In the genomic region with DNA sequence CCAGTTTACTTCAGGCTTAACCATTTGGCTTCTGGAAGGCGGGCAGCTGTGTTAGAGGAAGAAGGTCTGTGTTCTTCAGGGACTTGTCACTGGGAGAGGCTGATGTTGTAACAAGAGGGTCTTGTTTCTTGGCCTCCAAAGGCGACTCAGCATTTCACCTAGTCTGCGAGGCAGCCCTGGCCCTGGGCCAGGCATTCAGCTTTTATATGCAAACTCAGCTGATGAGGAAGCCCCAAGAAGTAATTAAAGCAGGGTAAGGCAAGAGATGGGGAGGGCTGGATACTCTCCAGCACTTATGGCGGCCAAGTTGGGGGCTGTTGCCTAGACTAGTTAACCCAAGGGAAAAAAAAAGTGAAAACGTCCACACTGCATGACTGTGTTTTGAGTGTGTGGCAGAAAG, we compare ENCODE assay signal across 16 mouse cellular contexts.
DNase-seq lines count a peak whose midpoint lies in the region; ATAC-seq lines count a peak whose summit lies in the region.
"Had no signal": no experiment of that assay in that cellular context is flagged by ENCODE, and none has a peak within 500 bp of the region (broad histone marks: within the 10 kb centered on the region; RNA-seq: fewer than 3 reads in every experiment).

No protein-coding gene starts in this region.

- H3K4me2 ChIP-seq in hindbrain, embryonic 14.5 days (replicated peaks): no peak overlapping the region
- no peak overlapping the region for H3K4me2 ChIP-seq in neural tube, embryonic 15.5 days
- H3K4me2 ChIP-seq in forebrain, embryonic 13.5 days: no peak overlapping the region
- H3K4me2 ChIP-seq: liver, embryonic 15.5 days; neural tube, embryonic 12.5 days; stomach, embryonic 15.5 days had no signal

- no peaks in the 10 kb centered on the region for H3K27me3 ChIP-seq in hindbrain, embryonic 14.5 days (ENCODE audit: control insufficient read depth, insufficient read depth, low read length)
- H3K27me3 ChIP-seq in hindbrain, embryonic 10.5 days (ENCODE audit: insufficient read depth, poor library complexity, severe bottlenecking): no peaks in the 10 kb centered on the region
- no peaks in the 10 kb centered on the region for H3K27me3 ChIP-seq in neural tube, embryonic 15.5 days (replicated peaks)
- no peaks in the 10 kb centered on the region for H3K27me3 ChIP-seq in forebrain, embryonic 13.5 days
- H3K27me3 ChIP-seq: CH12.LX; liver, embryonic 15.5 days; neural tube, embryonic 12.5 days; stomach, embryonic 15.5 days had no signal

- H3K36me3 ChIP-seq in hindbrain, embryonic 14.5 days (replicated peaks; ENCODE audit: control insufficient read depth, insufficient read depth): no peaks in the 10 kb centered on the region
- no peaks in the 10 kb centered on the region for H3K36me3 ChIP-seq in hindbrain, embryonic 10.5 days
- no peaks in the 10 kb centered on the region for H3K36me3 ChIP-seq in neural tube, embryonic 15.5 days
- no peaks in the 10 kb centered on the region for H3K36me3 ChIP-seq in forebrain, embryonic 13.5 days (ENCODE audit: poor library complexity, severe bottlenecking)
- H3K36me3 ChIP-seq: liver, embryonic 15.5 days; neural tube, embryonic 12.5 days; stomach, embryonic 15.5 days had no signal

- no peak overlapping the region for H3K27ac ChIP-seq in hindbrain, embryonic 14.5 days
- H3K27ac ChIP-seq in hindbrain, embryonic 10.5 days: no peak overlapping the region
- H3K27ac ChIP-seq in neural tube, embryonic 15.5 days (replicated peaks): no peak overlapping the region
- no peak overlapping the region for H3K27ac ChIP-seq in forebrain, embryonic 13.5 days
- H3K27ac ChIP-seq: layer of hippocampus, adult 2 months; liver, embryonic 15.5 days; neural tube, embryonic 12.5 days; stomach, embryonic 15.5 days had no signal

- 0 out of 2 replicates have a peak, but pooled peaks cover 5% of the 10 kb centered on the region for H3K4me1 ChIP-seq in hindbrain, embryonic 14.5 days (replicated peaks; ENCODE audit: control insufficient read depth, insufficient read depth, low read length)
- H3K4me1 ChIP-seq in hindbrain, embryonic 10.5 days (replicated peaks): peaks cover 4% of the 10 kb centered on the region; the same call in 1 of the 2 replicates
- no peaks in the 10 kb centered on the region for H3K4me1 ChIP-seq in neural tube, embryonic 15.5 days
- H3K4me1 ChIP-seq in forebrain, embryonic 13.5 days: peaks cover 34% of the 10 kb centered on the region
- H3K4me1 ChIP-seq: liver, embryonic 15.5 days; neural tube, embryonic 12.5 days; stomach, embryonic 15.5 days had no signal

- ATAC-seq in hindbrain, embryonic 14.5 days (ENCODE audit: low FRiP score): peak; percentile 55; the same call in 1 of the 2 replicates
- 0 out of 2 replicates have a peak, but pooled peaks have one; percentile 31 for ATAC-seq in neural tube, embryonic 15.5 days (ENCODE audit: low FRiP score)
- ATAC-seq in forebrain, embryonic 13.5 days: peak; percentile 72; the same call in 1 of the 2 replicates
- ATAC-seq: intestine, embryonic 16.5 days had no signal

- no peak overlapping the region for H3K4me3 ChIP-seq in hindbrain, embryonic 14.5 days (replicated peaks; ENCODE audit: low read length)
- H3K4me3 ChIP-seq in hindbrain, embryonic 10.5 days: no peak overlapping the region
- no peak overlapping the region for H3K4me3 ChIP-seq in neural tube, embryonic 15.5 days (replicated peaks)
- no peak overlapping the region for H3K4me3 ChIP-seq in forebrain, embryonic 13.5 days
- H3K4me3 ChIP-seq: erythroblast, embryonic 14.5 days; layer of hippocampus, adult 2 months; liver, embryonic 15.5 days; neural tube, embryonic 12.5 days; stomach, embryonic 15.5 days had no signal

- H3K9me3 ChIP-seq in hindbrain, embryonic 14.5 days (ENCODE audit: control insufficient read depth, low read length): no peaks in the 10 kb centered on the region
- no peaks in the 10 kb centered on the region for H3K9me3 ChIP-seq in hindbrain, embryonic 10.5 days
- no peaks in the 10 kb centered on the region for H3K9me3 ChIP-seq in neural tube, embryonic 15.5 days (replicated peaks)
- no peaks in the 10 kb centered on the region for H3K9me3 ChIP-seq in forebrain, embryonic 13.5 days (replicated peaks)
- H3K9me3 ChIP-seq: liver, embryonic 15.5 days; neural tube, embryonic 12.5 days; stomach, embryonic 15.5 days had no signal

- H3K9ac ChIP-seq in hindbrain, embryonic 14.5 days: no peak overlapping the region
- H3K9ac ChIP-seq in neural tube, embryonic 15.5 days (replicated peaks): no peak overlapping the region
- no peak overlapping the region for H3K9ac ChIP-seq in forebrain, embryonic 13.5 days
- H3K9ac ChIP-seq: liver, embryonic 15.5 days; neural tube, embryonic 12.5 days; stomach, embryonic 15.5 days had no signal

- DNase-seq in hindbrain, embryonic 14.5 days (ENCODE audit: low spot score): peak; percentile 74
- DNase-seq in hindbrain, embryonic 10.5 days (ENCODE audit: low spot score): no peak
- DNase-seq in neural tube, embryonic 10.5 days (ENCODE audit: extremely low spot score, low spot score): no peak
- DNase-seq in c-Kit-positive CD71-positive TER-119-positive erythroid progenitor cells, embryonic 14.5 days (ENCODE audit: low spot score): no peak
- DNase-seq in gastrocnemius, postnatal 4 days (ENCODE audit: low spot score in 2 of 2): no peak
- DNase-seq: gastrocnemius, postnatal 10 days; thymus, postnatal 25 days had no signal

- 31% methylated on average over 5 of the region's 5 CpGs for WGBS in hindbrain, embryonic 14.5 days
- WGBS in hindbrain, embryonic 10.5 days: 44% methylated on average over 5 of the region's 5 CpGs
- 33% methylated on average over 5 of the region's 5 CpGs for WGBS in neural tube, embryonic 15.5 days
- 18% methylated on average over 5 of the region's 5 CpGs for WGBS in forebrain, embryonic 13.5 days
